Mouse (Mus musculus) erythroid progenitor cell, adult 5-6 weeks (primary cell): ENCODE results near the gene Trpc4. TPM values are rescaled to one million over a fixed set of nuclear protein-coding genes. Genes with fewer than 3 reads are reported as not detected.
A peak's percentile ranks its signal among the peaks of the same experiment; 100 is the strongest.

Experiments used
- ATAC-seq: replicated peaks from 2 replicates; pipeline ENCODE4 v1.8.0; 2016; ENCODE audit warnings: moderate number of reproducible peaks, mild to moderate bottlenecking, moderate TSS enrichment, inconsistent platforms; ENCODE audit not compliant: poor library complexity, low FRiP score, severe bottlenecking
- total RNA-seq, 2 experiments: library from RNA; stranded (forward) in 1 of 2; stranded (reverse) in 1 of 2; fragments of 150-400 nt in 1 of 2; fragments of 186-747, 209-891 nt in 1 of 2; gene quantifications; 2 replicates each; pipeline versions ENCODE4 v1.2.3 to v1.2.4; 2015 to 2017; ENCODE audit warnings: low replicate concordance in 2 of 2

Trpc4 gene
- total RNA-seq (2015; ENCODE audit: low replicate concordance) (not detected in 2 replicates), total RNA-seq (2017; ENCODE audit: low replicate concordance) (not detected in 2 replicates)

- ATAC-seq, result 0 out of 2 replicates have a peak, but pooled peaks have one; percentile 19
These were observed at the start of gene Trpc4 for GRCm38 (mm10) chr3:54155639-54156315. Gene Trpc4 (plus strand): TSS chr3:54156035.

GRCm38 (mm10) chr3:54111489-54111888 lies 44.3 kb upstream of the Trpc4 start:
- ATAC-seq, result no peak

- no peak for ATAC-seq
These were observed 20.5 kb upstream of the Trpc4 start for GRCm38 (mm10) chr3:54135376-54135775.

DNA sequence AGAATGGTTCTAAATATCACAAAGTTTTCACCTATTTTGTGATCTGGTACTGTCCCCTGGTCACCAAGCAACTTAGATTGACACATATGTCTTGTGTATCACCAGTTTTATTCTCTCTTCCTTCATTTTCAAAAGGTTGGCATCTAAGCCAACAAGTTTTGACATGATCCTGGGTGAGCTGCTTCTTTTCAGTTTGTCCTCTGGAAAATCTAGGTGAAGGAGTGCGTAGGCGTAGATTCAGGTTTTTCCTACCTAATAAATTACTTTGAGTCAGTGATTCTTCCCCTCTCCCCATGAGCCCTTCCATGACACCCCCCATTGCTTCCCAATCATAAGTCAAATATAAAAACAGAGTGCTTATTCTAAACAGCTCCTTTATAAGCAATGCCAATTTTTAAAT lies 14.5 kb upstream of the Trpc4 start:
- no peak for ATAC-seq

GRCm38 (mm10) chr3:54154844-54155638 lies 794 bp upstream of the Trpc4 start:
- no peak for ATAC-seq

- no peak for ATAC-seq
These were observed 623 bp downstream of the Trpc4 start for GRCm38 (mm10) chr3:54156316-54157000.

- ATAC-seq, result no peak
These were observed 14.9 kb downstream of the Trpc4 start for GRCm38 (mm10) chr3:54170701-54171100.

- no peak for ATAC-seq
These were observed 21.5 kb downstream of the Trpc4 start for GRCm38 (mm10) chr3:54177296-54177695.

DNA sequence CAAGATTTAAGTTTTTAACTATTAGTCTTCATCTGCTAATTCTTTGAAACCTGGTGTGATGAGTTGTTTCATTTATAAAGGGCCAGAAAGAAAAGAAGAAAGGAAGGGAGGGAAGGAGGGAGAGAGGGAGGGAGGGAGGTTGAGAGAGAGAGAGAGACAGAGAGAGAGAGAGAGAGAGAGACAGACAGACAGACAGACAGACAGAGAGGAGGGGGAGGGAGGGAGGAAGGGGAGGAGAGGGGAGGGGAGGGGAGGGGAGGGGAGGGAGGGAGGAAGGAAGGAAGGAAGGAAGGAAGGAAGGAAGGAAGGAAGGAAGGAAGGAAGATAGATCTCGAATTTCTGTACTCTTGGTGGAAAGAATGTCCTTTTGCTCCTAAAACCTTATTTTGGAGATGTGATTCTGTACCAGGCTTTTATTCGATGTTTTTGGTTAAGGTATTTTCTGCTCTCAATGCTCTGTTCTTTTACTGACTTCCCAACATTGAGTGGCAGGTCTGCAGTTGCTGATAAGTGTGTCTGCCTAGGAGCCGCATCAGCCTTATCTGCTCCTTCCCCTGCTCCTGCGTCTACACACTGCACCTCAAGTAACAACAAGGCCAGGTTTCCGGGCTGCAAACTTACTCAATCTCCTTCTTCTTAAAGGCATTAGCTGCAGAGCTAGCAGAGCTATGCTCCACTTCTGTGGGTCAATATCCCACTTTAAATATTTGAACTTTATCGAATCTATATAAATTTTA lies 35.3 kb downstream of the Trpc4 start:
- ATAC-seq, result no peak

- ATAC-seq, result no peak
These were observed 45.4 kb downstream of the Trpc4 start for GRCm38 (mm10) chr3:54201231-54201630.

GRCm38 (mm10) chr3:54204386-54204785 lies 48.6 kb downstream of the Trpc4 start:
- ATAC-seq, result no peak

DNA sequence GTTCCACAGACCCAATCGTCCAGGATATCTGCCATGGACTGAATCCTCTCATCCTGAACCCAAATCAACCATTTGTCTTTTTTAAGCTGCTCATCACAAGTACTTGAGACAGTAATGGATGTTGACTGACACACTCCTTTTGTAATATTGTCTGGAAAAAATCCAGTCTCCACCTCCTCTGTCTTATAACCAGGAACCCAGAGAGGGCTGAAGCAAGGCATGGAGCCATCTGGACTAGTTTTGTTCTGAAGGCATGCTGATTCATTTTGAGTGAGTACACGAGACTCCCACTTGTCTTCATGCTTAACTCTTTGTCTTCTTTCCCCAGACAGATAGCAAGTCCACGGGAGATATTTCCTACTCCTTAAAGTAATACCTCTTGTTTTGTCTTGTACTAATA lies 54.3 kb downstream of the Trpc4 start:
- ATAC-seq, result no peak

GRCm38 (mm10) chr3:54211441-54211840 lies 55.6 kb downstream of the Trpc4 start:
- no peak for ATAC-seq

DNA sequence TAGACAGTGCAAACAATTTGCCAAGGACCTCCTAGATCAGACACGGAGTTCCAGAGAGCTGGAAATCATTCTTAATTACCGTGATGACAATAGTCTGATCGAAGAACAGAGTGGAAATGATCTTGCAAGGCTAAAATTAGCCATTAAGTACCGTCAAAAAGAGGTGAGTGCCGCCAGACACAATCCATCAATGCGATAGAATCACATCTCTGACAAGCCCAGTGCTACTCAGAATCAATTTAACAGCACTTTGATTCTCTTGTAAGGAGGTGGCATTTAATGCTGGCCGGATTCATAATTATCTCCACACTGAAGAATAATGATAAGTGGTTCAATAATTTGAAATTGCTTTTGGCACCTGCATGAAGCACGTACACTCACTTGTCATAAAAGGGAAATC lies 66.7 kb downstream of the Trpc4 start:
- ATAC-seq, result no peak

GRCm38 (mm10) chr3:54228463-54228862 lies 72.6 kb downstream of the Trpc4 start:
- no peak for ATAC-seq

DNA sequence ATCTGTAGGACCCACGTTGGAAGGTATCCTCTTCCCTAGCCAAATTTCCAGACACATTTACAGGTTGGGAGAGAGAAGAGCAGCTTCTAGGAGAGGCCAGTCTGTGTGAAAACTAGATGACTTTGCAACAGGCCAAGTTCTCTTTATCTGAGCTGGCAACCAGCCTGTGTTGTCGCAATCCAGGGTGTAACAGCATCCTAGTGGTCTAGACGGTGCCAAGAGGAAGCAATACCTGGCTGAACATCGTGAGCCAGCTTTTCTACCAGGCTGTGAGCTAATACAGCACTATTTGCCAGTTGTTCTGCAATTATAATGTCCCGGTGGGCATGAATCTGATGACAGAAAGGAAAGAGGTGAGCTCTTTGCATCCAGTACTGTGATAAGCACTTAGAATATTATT lies 83.1 kb downstream of the Trpc4 start:
- ATAC-seq, result no peak

- no peak for ATAC-seq
These were observed 83.6 kb downstream of the Trpc4 start for GRCm38 (mm10) chr3:54239426-54239825.

GRCm38 (mm10) chr3:54243136-54243535 lies 87.3 kb downstream of the Trpc4 start:
- ATAC-seq, result no peak

GRCm38 (mm10) chr3:54244729-54245465 lies 89.1 kb downstream of the Trpc4 start:
- no peak for ATAC-seq
